Mouse (Mus musculus) spleen, postnatal 36 days (tissue): Measurements from ENCODE around the gene Fgf10.

Experiments
- DNase-seq, 2 experiments: peaks; one replicate each; pipeline ENCODE4 v3.0.0; 2022; ENCODE audit warnings: low spot score in 2 of 2, mixed read lengths in 1 of 2

Fgf10 gene

GRCm38 (mm10) chr13:118669491-118669890, at the start of gene Fgf10:
Gene Fgf10, plus strand, starts transcription at chr13:118669791.
- DNase-seq: no peak

GRCm38 (mm10) chr13:118629661-118630428, 39.7 kb upstream of the Fgf10 start:
- DNase-seq: no peak

GRCm38 (mm10) chr13:118631500-118631899, 38.1 kb upstream of the Fgf10 start:
- no peak for DNase-seq

GRCm38 (mm10) chr13:118636047-118636446, 33.5 kb upstream of the Fgf10 start:
- DNase-seq: no peak

GRCm38 (mm10) chr13:118642585-118642984, 27.0 kb upstream of the Fgf10 start:
- no peak for DNase-seq

GRCm38 (mm10) chr13:118643138-118643537, 26.5 kb upstream of the Fgf10 start:
- DNase-seq: no peak

GRCm38 (mm10) chr13:118656991-118657390, 12.6 kb upstream of the Fgf10 start:
- no peak for DNase-seq

- no peak for DNase-seq
Measured at GRCm38 (mm10) chr13:118658031-118658430, 11.6 kb upstream of the Fgf10 start.

- DNase-seq: no peak
Measured at GRCm38 (mm10) chr13:118658608-118659326, 10.8 kb upstream of the Fgf10 start.

GRCm38 (mm10) chr13:118661664-118662063, 7.9 kb upstream of the Fgf10 start:
- DNase-seq: no peak

- DNase-seq: no peak
Measured at GRCm38 (mm10) chr13:118664901-118665300, 4.7 kb upstream of the Fgf10 start.

GRCm38 (mm10) chr13:118679228-118679627, 9.6 kb downstream of the Fgf10 start:
- no peak for DNase-seq

- no peak for DNase-seq
Measured at GRCm38 (mm10) chr13:118693049-118693448, 23.5 kb downstream of the Fgf10 start.

- no peak for DNase-seq
Measured at GRCm38 (mm10) chr13:118695103-118695502, 25.5 kb downstream of the Fgf10 start.

GRCm38 (mm10) chr13:118703727-118704126, 34.1 kb downstream of the Fgf10 start:
- DNase-seq: no peak

GRCm38 (mm10) chr13:118705716-118706115, 36.1 kb downstream of the Fgf10 start:
- DNase-seq: no peak

GRCm38 (mm10) chr13:118709912-118710311, 40.3 kb downstream of the Fgf10 start:
- no peak for DNase-seq

GRCm38 (mm10) chr13:118713626-118714150, 44.1 kb downstream of the Fgf10 start:
- DNase-seq: no peak

GRCm38 (mm10) chr13:118714284-118715065, 44.9 kb downstream of the Fgf10 start:
- DNase-seq: no peak

GRCm38 (mm10) chr13:118715066-118716018, 45.8 kb downstream of the Fgf10 start:
- DNase-seq: no peak

GRCm38 (mm10) chr13:118716265-118716664, 46.7 kb downstream of the Fgf10 start:
- DNase-seq: no peak
